Mouse (Mus musculus) heart, embryonic 16.5 days (tissue): ENCODE results near the gene Itsn2. TPM values are rescaled to one million over a fixed set of nuclear protein-coding genes. Genes with fewer than 3 reads are reported as not detected.

Experiments
- polyA plus RNA-seq: library from polyadenylated mRNA; unstranded; fragments of >200 nt; fragmentation: Nextera tagmentation; extraction: Ambion mirVana; gene quantifications from 2 replicates; pipeline ENCODE4 v1.2.1, GENCODE M21; 2015

Itsn2 gene
- polyA plus RNA-seq, 1 experiment from 2014 or later = 32.1 TPM

Other genes with a start within 250 kb of the Itsn2 start
- gene Ncoa1, start 115.5 kb upstream of the Itsn2 start, polyA plus RNA-seq = 6.0 and 6.2 TPM in 2 replicates
- not detected in 2 replicates for gene Gm3625, start 289 bp downstream of the Itsn2 start, polyA plus RNA-seq
- gene Fam228a, start 145.8 kb downstream of the Itsn2 start, polyA plus RNA-seq = 0.16 and 0.25 TPM in 2 replicates
- 2.0 and 2.3 TPM in 2 replicates for gene Pfn4, start 176.4 kb downstream of the Itsn2 start, polyA plus RNA-seq
- gene Fam228b, start 176.6 kb downstream of the Itsn2 start, polyA plus RNA-seq = 1.5 and 3.0 TPM in 2 replicates
- gene Sf3b6, start 224.9 kb downstream of the Itsn2 start, polyA plus RNA-seq = 95.7 and 147 TPM in 2 replicates
- gene Fkbp1b, start 249.0 kb downstream of the Itsn2 start, polyA plus RNA-seq = 8.7 and 13.2 TPM in 2 replicates